Mouse (Mus musculus) fat pad, adult 2 months (tissue): ENCODE data around the gene Gm21750.
A peak's percentile ranks its signal among the peaks of the same experiment; 100 is the strongest.
"Not testable (repeated sequence)": the region's sequence is repeated elsewhere in the genome, so short reads cannot be mapped to it uniquely, and the experiment has no call there.

ENCODE experiments used
- DNase-seq: peaks from one replicate; pipeline ENCODE4 v3.0.0-alpha.2; 2011; ENCODE audit warnings: low read depth, low spot score; ENCODE audit errors: extremely low read depth

The Gm21750 gene

DNA sequence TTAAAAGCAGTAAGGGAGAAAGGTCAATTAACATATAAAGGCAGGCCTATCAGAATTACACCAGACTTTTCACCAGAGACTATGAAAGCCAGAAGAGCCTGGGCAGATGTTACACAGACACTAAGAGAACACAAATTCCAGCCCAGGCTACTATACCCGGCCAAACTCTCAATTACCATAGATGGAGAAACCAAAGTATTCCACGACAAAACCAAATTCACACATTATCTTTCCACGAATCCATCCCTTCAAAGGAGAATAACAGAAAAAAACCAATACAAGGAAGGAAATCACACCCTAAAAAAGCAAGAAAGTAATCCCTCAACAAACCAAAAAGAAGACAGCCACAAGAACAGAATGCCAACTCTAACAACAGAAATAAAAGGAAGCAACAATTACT, at the start of gene Gm21750:
Gene Gm21750 (plus strand): TSS at position 301 of the 400 bp plus-strand sequence.
- not testable (repeated sequence) for DNase-seq

- not testable (repeated sequence) for DNase-seq
These were observed 46.1 kb upstream of the Gm21750 start for GRCm38 (mm10) chr14:73614961-73615360.

GRCm38 (mm10) chr14:73620880-73621279, 40.1 kb upstream of the Gm21750 start:
- DNase-seq, result no peak

DNA sequence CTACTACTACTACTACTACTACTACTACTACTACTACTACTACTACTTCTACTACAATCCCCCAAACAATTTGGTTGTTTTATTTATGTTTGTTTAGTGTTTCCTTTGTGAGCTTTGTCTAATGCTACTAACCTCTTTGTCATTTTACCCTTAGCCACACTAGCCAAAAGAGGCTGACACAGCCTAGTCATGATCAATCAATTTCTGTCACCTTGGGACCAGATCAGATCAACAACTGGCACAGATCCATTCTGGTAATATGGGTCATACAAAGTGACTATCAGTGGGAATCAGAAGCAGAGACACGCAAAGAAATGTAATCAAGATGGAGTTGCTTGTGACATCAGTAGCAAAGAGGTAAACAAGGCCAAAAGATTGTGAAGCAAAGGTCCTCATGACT, 38.0 kb upstream of the Gm21750 start:
- no peak for DNase-seq

DNA sequence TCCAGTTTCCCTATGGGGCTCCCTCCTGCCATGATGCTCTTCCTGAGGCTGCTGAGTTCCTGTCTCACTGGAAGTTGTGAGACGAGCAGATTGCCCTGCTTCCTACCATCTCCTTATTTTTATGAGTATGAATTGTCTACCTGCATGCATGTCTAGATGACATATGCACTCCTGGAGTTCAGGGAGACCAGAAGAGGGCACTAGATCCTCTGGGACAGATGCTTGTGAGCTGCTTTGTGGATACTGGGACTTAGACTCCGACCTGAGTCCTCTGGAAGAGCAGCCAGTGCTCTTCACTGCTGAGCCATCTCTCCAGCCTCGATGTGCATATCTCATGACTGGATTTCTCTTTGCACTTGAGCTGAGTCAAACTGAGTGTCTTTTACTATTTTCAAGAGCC, 35.6 kb upstream of the Gm21750 start:
- no peak for DNase-seq

DNA sequence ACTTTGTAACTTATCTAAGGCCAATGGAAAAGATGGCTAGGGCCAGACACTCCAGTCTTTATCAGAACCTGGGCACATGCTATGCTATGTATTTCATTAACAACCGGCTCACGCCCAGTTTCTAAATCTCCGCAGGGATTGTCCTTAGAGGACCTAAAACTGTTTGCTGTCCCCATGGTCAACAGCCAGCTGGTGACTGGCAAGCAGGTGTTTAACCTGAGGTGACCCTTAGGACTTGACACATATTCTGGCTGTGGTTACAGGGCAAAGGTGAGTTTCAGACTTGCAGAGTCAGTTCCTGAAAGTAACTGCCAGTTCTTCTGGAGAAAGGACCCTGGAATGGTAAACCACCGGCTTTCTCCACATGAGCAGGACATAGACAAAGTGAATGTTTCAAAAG, 29.5 kb upstream of the Gm21750 start:
- DNase-seq, result peak; percentile 37

DNA sequence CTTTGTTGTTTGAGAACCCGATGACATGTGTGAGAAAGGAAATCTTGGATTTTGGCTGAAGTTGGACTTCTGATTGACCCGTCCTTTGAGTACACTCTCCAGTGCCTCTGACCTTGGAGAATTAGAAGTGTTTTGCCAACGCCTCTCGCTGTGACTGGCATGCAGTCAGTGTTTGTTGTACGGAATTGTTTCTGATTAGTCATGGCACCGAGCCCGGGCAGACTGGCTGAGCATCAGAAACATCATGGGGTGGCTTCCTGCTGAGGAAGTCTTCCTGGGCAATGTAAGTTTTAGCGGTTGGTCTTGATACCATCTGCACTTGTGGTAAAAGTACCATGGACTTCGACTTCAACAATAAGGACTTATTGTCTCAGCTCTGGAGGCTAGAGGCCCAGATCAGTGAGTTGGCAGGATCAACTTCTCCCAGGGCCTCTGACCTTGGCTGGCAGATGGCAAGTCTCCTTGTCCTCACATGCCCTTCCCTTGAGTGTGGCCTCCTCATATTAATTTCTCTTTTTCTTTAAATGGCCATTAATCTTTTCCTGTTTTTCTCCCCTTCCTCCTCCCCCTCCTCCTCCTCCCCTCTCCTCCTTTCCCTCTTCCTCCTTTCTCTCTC, 28.3 kb upstream of the Gm21750 start:
- DNase-seq, result peak; percentile 16

GRCm38 (mm10) chr14:73634356-73634755, 26.7 kb upstream of the Gm21750 start:
- no peak for DNase-seq

DNA sequence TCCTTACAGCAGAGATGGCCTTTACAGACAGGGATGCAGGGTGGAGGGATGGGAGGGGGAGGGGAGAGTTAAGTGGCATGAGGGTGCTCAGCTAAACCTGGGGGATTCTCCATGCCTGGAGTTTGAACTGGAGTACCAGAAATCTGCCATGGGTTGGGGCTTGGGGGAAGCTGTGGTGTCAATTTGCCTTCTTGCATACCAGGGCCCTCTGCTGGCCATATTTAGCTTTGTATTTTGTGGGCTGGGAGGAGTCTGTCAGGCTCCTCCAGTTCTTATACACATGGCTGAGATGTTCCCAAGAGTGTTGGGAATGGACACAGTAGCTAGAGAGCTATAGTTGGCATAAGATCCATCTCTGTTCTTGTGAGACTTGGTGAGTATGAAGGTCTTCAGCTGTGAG, 23.6 kb upstream of the Gm21750 start:
- DNase-seq, result no peak

GRCm38 (mm10) chr14:73650179-73650578, 10.8 kb upstream of the Gm21750 start:
- DNase-seq, result no peak

- no peak for DNase-seq
These were observed 9.1 kb downstream of the Gm21750 start for GRCm38 (mm10) chr14:73670091-73670490.

GRCm38 (mm10) chr14:73687726-73688125, 26.7 kb downstream of the Gm21750 start:
- DNase-seq, result no peak

DNA sequence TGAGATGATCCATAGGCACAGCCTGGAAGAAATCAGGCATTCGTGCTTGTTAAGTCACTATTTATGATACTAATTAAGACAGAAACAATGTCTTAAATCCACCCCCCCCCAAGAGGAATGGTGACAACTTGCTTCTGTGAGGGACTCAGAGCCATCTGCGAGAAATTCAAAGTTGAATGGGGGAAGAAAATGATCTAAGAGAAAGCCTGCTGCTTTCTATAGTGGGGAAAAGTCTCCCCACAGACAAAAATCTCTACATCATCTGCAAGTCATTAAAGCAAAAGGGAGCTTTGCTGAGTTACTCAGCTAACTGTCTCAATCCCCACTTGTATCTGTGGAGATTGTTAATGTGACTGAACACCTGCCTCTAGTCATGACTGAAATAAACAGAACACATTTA, 27.4 kb downstream of the Gm21750 start:
- no peak for DNase-seq

GRCm38 (mm10) chr14:73700256-73700655, 39.2 kb downstream of the Gm21750 start:
- no peak for DNase-seq

GRCm38 (mm10) chr14:73709412-73710110, 48.5 kb downstream of the Gm21750 start:
- DNase-seq, result no peak
